Mouse (Mus musculus) central nervous system, embryonic 18 days (tissue): ENCODE results near the gene Thy1. TPM values are rescaled to one million over a fixed set of nuclear protein-coding genes. Genes with fewer than 3 reads are reported as not detected.

ENCODE experiments used
- polyA plus RNA-seq: library from polyadenylated mRNA; depleted of rRNA; stranded (reverse); fragments of >200 nt; gene quantifications from 2 replicates; pipeline ENCODE4 v1.2.3, GENCODE M21; 2012; rRNA removed

Gene Thy1
- 89.1 and 94.5 TPM in 2 replicates for polyA plus RNA-seq

DNA sequence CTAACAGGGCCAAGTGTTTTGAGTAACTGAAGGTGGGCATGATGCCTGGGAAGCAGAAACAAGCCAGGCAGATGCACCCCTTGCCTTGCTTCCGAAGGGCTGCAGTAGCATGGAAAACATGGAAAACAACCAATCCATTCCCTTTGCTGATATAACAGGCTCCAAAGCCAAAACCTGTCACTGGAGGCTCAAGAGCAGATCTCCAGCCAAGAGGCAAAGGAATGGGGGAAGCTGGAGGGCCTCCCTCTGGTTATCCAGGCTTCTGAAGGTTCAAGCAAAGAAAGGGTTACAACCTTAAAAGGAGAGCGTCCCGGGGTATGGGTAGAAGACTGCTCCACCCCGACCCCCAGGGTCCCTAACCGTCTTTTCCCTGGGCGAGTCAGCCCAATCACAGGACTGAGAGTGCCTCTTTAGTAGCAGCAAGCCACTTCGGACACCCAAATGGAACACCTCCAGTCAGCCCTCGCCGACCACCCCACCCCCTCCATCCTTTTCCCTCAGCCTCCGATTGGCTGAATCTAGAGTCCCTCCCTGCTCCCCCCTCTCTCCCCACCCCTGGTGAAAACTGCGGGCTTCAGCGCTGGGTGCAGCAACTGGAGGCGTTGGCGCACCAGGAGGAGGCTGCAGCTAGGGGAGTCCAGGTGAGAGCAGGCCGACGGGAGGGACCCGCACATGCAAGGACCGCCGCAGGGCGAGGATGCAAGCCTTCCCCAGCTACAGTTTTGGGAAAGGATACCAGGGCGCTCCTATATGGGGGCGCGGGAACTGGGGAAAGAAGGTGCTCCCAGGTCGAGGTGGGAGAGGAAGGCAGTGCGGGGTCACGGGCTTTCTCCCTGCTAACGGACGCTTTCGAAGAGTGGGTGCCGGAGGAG lies at the start of gene Thy1:
Gene Thy1, plus strand, starts transcription at position 549 of the 872 bp plus-strand sequence.

DNA sequence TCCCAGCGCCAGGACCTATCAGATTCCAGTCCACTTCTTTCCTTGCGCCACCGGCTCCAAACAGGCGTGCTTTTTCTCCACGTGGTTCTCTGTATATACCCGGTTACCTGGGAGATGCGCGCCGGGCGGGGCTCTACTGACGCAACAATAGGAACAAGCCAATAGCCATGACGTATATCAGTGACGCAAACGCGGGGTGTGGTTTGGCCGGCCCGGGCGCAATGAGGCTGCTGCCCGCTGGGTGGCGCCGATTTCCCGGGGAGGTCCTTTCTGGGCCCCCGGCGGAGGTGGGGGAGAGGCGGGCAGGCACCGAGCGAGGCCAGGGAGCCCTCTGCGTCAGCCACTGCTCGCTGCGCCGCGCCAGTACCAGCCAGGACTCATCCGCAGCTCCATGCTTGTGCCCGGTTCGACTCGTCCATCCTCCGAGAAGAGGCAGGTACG lies 23.6 kb downstream of the Thy1 start, which contains the start of gene Usp2:
Gene Usp2, plus strand, starts transcription at position 237 of the 441 bp plus-strand sequence.

Other genes starting within 250 kb of the Thy1 start
- 3.0 and 3.5 TPM in 2 replicates for gene Usp2, start 23.6 kb downstream of the Thy1 start, polyA plus RNA-seq
- gene Mfrp, start 58.3 kb downstream of the Thy1 start, polyA plus RNA-seq: 0.51 and 1.5 TPM in 2 replicates
- 9.3 and 11.2 TPM in 2 replicates for gene C1qtnf5, start 63.9 kb downstream of the Thy1 start, polyA plus RNA-seq
- 0.14 and 0.20 TPM in 2 replicates for gene Gm49380, start 70.1 kb downstream of the Thy1 start, polyA plus RNA-seq
- gene Rnf26, start 70.1 kb downstream of the Thy1 start, polyA plus RNA-seq: 23.1 and 24.4 TPM in 2 replicates
- 17.9 and 19.4 TPM in 2 replicates for gene Mcam, start 91.1 kb downstream of the Thy1 start, polyA plus RNA-seq
- 22.3 and 23.5 TPM in 2 replicates for gene Cbl, start 190.7 kb downstream of the Thy1 start, polyA plus RNA-seq
- gene Ccdc153, start 197.3 kb downstream of the Thy1 start, polyA plus RNA-seq: 1.2 and 2.8 TPM in 2 replicates
- gene Pdzd3, start 208.1 kb downstream of the Thy1 start, polyA plus RNA-seq: 0.75 and 0.79 TPM in 2 replicates
- gene Nlrx1, start 225.2 kb downstream of the Thy1 start, polyA plus RNA-seq: 3.6 and 3.8 TPM in 2 replicates
- gene Abcg4, start 245.2 kb downstream of the Thy1 start, polyA plus RNA-seq: 82.8 and 93.4 TPM in 2 replicates